Mouse (Mus musculus): ENCODE results near the gene 1110059E24Rik.

- TF ChIP-seq CTCF (IDR thresholded peaks at IDR 0.05; ENCODE audit: control insufficient read depth, insufficient read depth, insufficient read length) (no peak), MAX (IDR thresholded peaks at IDR 0.05) (no peak), MYOD1 (IDR thresholded peaks at IDR 0.05; ENCODE audit: control insufficient read depth, insufficient read length, low read depth) (no peak), USF1 (IDR thresholded peaks at IDR 0.05; ENCODE audit: low read depth) (no peak), MYOG (IDR thresholded peaks at IDR 0.05; ENCODE audit: control insufficient read depth, extremely low read depth, insufficient read length) (no peak), CEBPB (IDR thresholded peaks at IDR 0.05; ENCODE audit: low read depth) (no peak)
Observed at GRCm38 (mm10) chr19:21615801-21616200, 37.0 kb downstream of the 1110059E24Rik start.
